Mouse (Mus musculus): Measurements from ENCODE around the gene Plekhf1.

- TF ChIP-seq POLR2A (IDR thresholded peaks at IDR 0.05; ENCODE audit: low read depth, low read length) (no peak), CTCF (IDR thresholded peaks at IDR 0.05; ENCODE audit: extremely low read depth, insufficient read depth, insufficient read length, insufficient replicate concordance) (no peak)
Observed at GRCm38 (mm10) chr7:38271511-38271811, 43.6 kb upstream of the Plekhf1 start.
